In genomic region chr7:72788261-72788660, GRCm38 (mm10) we compare ENCODE assay signal across 29 mouse cellular contexts.
DNase-seq lines count a peak whose midpoint lies in the region; ATAC-seq and TF ChIP-seq lines count a peak whose summit lies in the region.
"Had no signal": no experiment of that assay in that cellular context is flagged by ENCODE, and none has a peak within 500 bp of the region (broad histone marks: within the 10 kb centered on the region; RNA-seq: fewer than 3 reads in every experiment).

No protein-coding gene starts in this region.

- no peaks in the 10 kb centered on the region for H3K36me3 ChIP-seq in kidney, postnatal 0 days (ENCODE audit: insufficient read depth, low read length)
- H3K36me3 ChIP-seq in kidney, embryonic 15.5 days = no peaks in the 10 kb centered on the region
- H3K36me3 ChIP-seq: embryonic facial prominence, embryonic 12.5 days; heart, embryonic 13.5 days; intestine, embryonic 15.5 days; neural tube, embryonic 12.5 days had no signal

- DNase-seq in kidney, postnatal 0 days (ENCODE audit: low spot score) = peak; percentile 16
- peak; percentile 2 for DNase-seq in Muller cell, postnatal 12 days (ENCODE audit: inconsistent ontology term)
- peak; percentile 22 for DNase-seq in embryo, embryonic 10.5 days (ENCODE audit: low spot score)
- DNase-seq in forelimb bud, embryonic 11.5 days (ENCODE audit: low read depth, low spot score) = peak; percentile 35
- DNase-seq in ovary, adult 18-20 months (ENCODE audit: low spot score) = no peak
- DNase-seq in right cerebral cortex, postnatal 4 days = no peak
- no peak for DNase-seq in gastrocnemius, adult 2 months
- DNase-seq: adrenal gland, postnatal 10 days; cerebellum, adult 8-10 months; cerebellum, postnatal 25 days; gastrocnemius, postnatal 10 days; heart, postnatal 10 days; kidney, adult 8-10 months; kidney, postnatal 14 days; layer of hippocampus, adult 9-11 months; liver, postnatal 0 days; lung, postnatal 10 days; thymus, postnatal 25 days had no signal

- no peak overlapping the region for H3K27ac ChIP-seq in kidney, postnatal 0 days
- H3K27ac ChIP-seq in kidney, embryonic 15.5 days = no peak overlapping the region
- H3K27ac ChIP-seq in gastrocnemius, adult 2 months = no peak overlapping the region
- H3K27ac ChIP-seq: embryonic facial prominence, embryonic 12.5 days; heart, embryonic 13.5 days; hindbrain, postnatal 0 days; intestine, embryonic 15.5 days; macrophage; neural tube, embryonic 12.5 days had no signal

- no peak for ATAC-seq in kidney, postnatal 0 days (replicated peaks; ENCODE audit: low FRiP score, low read depth)
- ATAC-seq in kidney, embryonic 15.5 days (replicated peaks; ENCODE audit: low FRiP score) = no peak
- ATAC-seq: CD4-positive, CD25-positive, alpha-beta regulatory T cell, adult 4 months; forebrain, embryonic 16.5 days; hindbrain, postnatal 0 days; intestine, embryonic 15.5 days; liver, postnatal 0 days; midbrain, embryonic 16.5 days had no signal

- no peak for TF ChIP-seq CTCF in kidney, postnatal 0 days (IDR thresholded peaks at IDR 0.05; ENCODE audit: low read depth)
- no peak for TF ChIP-seq CTCF in gastrocnemius, adult 2 months (IDR thresholded peaks at IDR 0.05)

- WGBS in kidney, postnatal 0 days = 18% methylated on average over 2 of the region's 2 CpGs
- 9% methylated on average over 2 of the region's 2 CpGs for WGBS in kidney, embryonic 15.5 days

- H3K9ac ChIP-seq in kidney, postnatal 0 days (ENCODE audit: low read depth, low read length) = no peak overlapping the region
- H3K9ac ChIP-seq in kidney, embryonic 15.5 days = no peak overlapping the region
- H3K9ac ChIP-seq: embryonic facial prominence, embryonic 12.5 days; heart, embryonic 13.5 days; intestine, embryonic 15.5 days; liver, postnatal 0 days; neural tube, embryonic 12.5 days had no signal

- intact Hi-C loops in gastrocnemius, adult 2 months (cut with DNase I) = no loop called here

- no peaks in the 10 kb centered on the region for H3K9me3 ChIP-seq in kidney, postnatal 0 days (replicated peaks; ENCODE audit: low read length)
- H3K9me3 ChIP-seq in kidney, embryonic 15.5 days (replicated peaks) = no peaks in the 10 kb centered on the region
- H3K9me3 ChIP-seq: embryonic facial prominence, embryonic 12.5 days; heart, embryonic 13.5 days; intestine, embryonic 15.5 days; neural tube, embryonic 12.5 days had no signal

- no peak overlapping the region for H3K4me3 ChIP-seq in kidney, postnatal 0 days (replicated peaks; ENCODE audit: low read depth, low read length)
- no peak overlapping the region for H3K4me3 ChIP-seq in kidney, embryonic 15.5 days (replicated peaks)
- H3K4me3 ChIP-seq in gastrocnemius, adult 2 months = no peak overlapping the region
- H3K4me3 ChIP-seq: embryonic facial prominence, embryonic 12.5 days; heart, embryonic 13.5 days; intestine, embryonic 15.5 days; neural tube, embryonic 12.5 days had no signal

- no peak overlapping the region for H3K4me2 ChIP-seq in kidney, postnatal 0 days (ENCODE audit: low read length)
- no peak overlapping the region for H3K4me2 ChIP-seq in kidney, embryonic 15.5 days
- H3K4me2 ChIP-seq: embryonic facial prominence, embryonic 12.5 days; heart, embryonic 13.5 days; intestine, embryonic 15.5 days; liver, embryonic 11.5 days; neural tube, embryonic 12.5 days had no signal

- no peaks in the 10 kb centered on the region for H3K4me1 ChIP-seq in kidney, postnatal 0 days (replicated peaks; ENCODE audit: insufficient read depth, low read length)
- no peaks in the 10 kb centered on the region for H3K4me1 ChIP-seq in kidney, embryonic 15.5 days
- H3K4me1 ChIP-seq: embryonic facial prominence, embryonic 12.5 days; intestine, embryonic 15.5 days; neural tube, embryonic 12.5 days had no signal

- H3K27me3 ChIP-seq in kidney, postnatal 0 days (ENCODE audit: insufficient read depth, low read length) = no peaks in the 10 kb centered on the region
- H3K27me3 ChIP-seq in kidney, embryonic 15.5 days = no peaks in the 10 kb centered on the region
- H3K27me3 ChIP-seq: embryonic facial prominence, embryonic 12.5 days; heart, embryonic 13.5 days; intestine, embryonic 15.5 days; neural tube, embryonic 12.5 days had no signal

Comparison
In these comparisons a context has a peak if more than half of its experiments do, and no peak if none do; other contexts are left out.
1. DNase-seq: peak in kidney, postnatal 0 days (single experiment), Muller cell, postnatal 12 days (single experiment), embryo, embryonic 10.5 days (single experiment) and forelimb bud, embryonic 11.5 days (single experiment); none in ovary, adult 18-20 months (single experiment), right cerebral cortex, postnatal 4 days (single experiment) and gastrocnemius, adult 2 months (single experiment).